In the genomic region with DNA sequence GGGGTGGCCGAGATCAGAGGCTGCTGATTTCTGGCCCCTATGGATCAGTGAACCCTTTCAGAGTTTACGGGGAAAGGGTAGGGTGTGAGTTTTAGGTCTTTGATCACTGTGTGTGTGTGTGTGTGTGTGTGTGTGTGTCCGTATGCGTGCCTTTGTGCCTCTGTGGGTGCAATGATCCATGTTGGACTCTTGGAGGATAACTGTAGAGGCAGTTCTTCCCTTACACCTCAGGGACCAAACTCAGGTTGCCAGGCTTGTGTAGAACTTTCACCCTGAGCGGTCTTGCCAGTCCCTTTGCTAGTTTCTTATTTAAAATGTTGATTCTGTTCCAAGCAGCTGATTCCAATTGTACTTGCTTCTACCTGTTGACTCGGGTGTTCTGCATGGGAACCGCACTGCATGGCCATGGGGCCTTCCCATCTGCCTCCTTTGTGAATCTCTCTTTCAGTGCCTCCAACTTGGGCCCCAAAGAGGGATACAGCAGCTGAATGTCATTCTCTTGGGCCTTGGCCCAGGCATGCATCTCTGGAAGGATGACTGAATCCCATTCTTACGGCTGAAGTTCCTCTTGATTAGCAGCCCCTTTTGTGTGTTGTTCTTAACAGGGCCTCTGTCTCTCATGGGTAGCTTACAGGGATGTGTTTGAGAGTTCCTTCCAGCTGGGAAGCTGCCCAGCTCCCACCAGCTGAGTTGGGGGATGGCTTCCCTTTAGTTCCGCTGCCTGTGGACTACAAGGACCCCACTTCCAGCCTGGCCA, we compare ENCODE assay signal across 8 mouse cellular contexts.
DNase-seq lines count a peak whose midpoint lies in the region; ATAC-seq lines count a peak whose summit lies in the region.

No protein-coding gene starts in this region.

- H3K9me3 ChIP-seq in heart, embryonic 15.5 days (replicated peaks): no peaks in the 10 kb centered on the region
- H3K9me3 ChIP-seq in stomach, embryonic 14.5 days (ENCODE audit: control insufficient read depth, low read depth, low read length): no peaks in the 10 kb centered on the region

- H3K27ac ChIP-seq in heart, embryonic 15.5 days: peak overlapping the region; percentile 83
- peak overlapping the region; percentile 49; the same call in 1 of the 2 replicates for H3K27ac ChIP-seq in stomach, embryonic 14.5 days (ENCODE audit: low read length)

- H3K4me1 ChIP-seq in heart, embryonic 15.5 days (replicated peaks): peaks cover 40% of the 10 kb centered on the region
- H3K4me1 ChIP-seq in stomach, embryonic 14.5 days (ENCODE audit: control insufficient read depth, insufficient read depth, low read length): peaks cover 46% of the 10 kb centered on the region

- no peaks in the 10 kb centered on the region for H3K36me3 ChIP-seq in heart, embryonic 15.5 days
- H3K36me3 ChIP-seq in stomach, embryonic 14.5 days (ENCODE audit: control insufficient read depth, insufficient read depth, low read length): no peaks in the 10 kb centered on the region

- no peak overlapping the region for H3K4me2 ChIP-seq in heart, embryonic 15.5 days
- no peak overlapping the region for H3K4me2 ChIP-seq in stomach, embryonic 14.5 days (replicated peaks; ENCODE audit: low read depth, low read length)

- ATAC-seq in heart, embryonic 15.5 days (replicated peaks; ENCODE audit: insufficient number of reproducible peaks, insufficient read depth, low FRiP score, low read depth): 0 out of 2 replicates have a peak, but pooled peaks have one; percentile 2
- ATAC-seq in stomach, embryonic 14.5 days (ENCODE audit: insufficient number of reproducible peaks, insufficient read depth, low FRiP score, low read depth): no peak

- WGBS in heart, embryonic 15.5 days: 68% methylated on average over 9 of the region's 9 CpGs
- WGBS in stomach, embryonic 14.5 days: 76% methylated on average over 9 of the region's 9 CpGs

- no peaks in the 10 kb centered on the region for H3K27me3 ChIP-seq in heart, embryonic 15.5 days
- H3K27me3 ChIP-seq in stomach, embryonic 14.5 days (ENCODE audit: control insufficient read depth, insufficient read depth, low read length): no peaks in the 10 kb centered on the region

- peak; percentile 70 to 83 for DNase-seq in cerebellum, postnatal 10 days
- no peak for DNase-seq in cerebellum, adult 8-10 months
- peak; percentile 71 for DNase-seq in brain, adult 2 months (ENCODE audit: low read depth, low spot score)
- peak; percentile 63 to 64 for DNase-seq in layer of hippocampus, postnatal 10 days (ENCODE audit: low spot score in 2 of 2)
- DNase-seq in thymus, adult 18-20 months: no peak
- no peak for DNase-seq in thymus, postnatal 25 days

- H3K4me3 ChIP-seq in heart, embryonic 15.5 days: no peak overlapping the region
- no peak overlapping the region for H3K4me3 ChIP-seq in stomach, embryonic 14.5 days (ENCODE audit: low read depth, low read length)

- H3K9ac ChIP-seq in heart, embryonic 15.5 days: no peak overlapping the region
- H3K9ac ChIP-seq in stomach, embryonic 14.5 days (replicated peaks; ENCODE audit: low read depth, low read length): no peak overlapping the region

Comparison
In these comparisons a context has a peak if more than half of its experiments do, and no peak if none do; other contexts are left out.
1. DNase-seq: peak in cerebellum, postnatal 10 days (2 of 2), brain, adult 2 months (single experiment) and layer of hippocampus, postnatal 10 days (2 of 2); none in cerebellum, adult 8-10 months (single experiment), thymus, adult 18-20 months (0 of 2) and thymus, postnatal 25 days (single experiment).